In the genomic region with DNA sequence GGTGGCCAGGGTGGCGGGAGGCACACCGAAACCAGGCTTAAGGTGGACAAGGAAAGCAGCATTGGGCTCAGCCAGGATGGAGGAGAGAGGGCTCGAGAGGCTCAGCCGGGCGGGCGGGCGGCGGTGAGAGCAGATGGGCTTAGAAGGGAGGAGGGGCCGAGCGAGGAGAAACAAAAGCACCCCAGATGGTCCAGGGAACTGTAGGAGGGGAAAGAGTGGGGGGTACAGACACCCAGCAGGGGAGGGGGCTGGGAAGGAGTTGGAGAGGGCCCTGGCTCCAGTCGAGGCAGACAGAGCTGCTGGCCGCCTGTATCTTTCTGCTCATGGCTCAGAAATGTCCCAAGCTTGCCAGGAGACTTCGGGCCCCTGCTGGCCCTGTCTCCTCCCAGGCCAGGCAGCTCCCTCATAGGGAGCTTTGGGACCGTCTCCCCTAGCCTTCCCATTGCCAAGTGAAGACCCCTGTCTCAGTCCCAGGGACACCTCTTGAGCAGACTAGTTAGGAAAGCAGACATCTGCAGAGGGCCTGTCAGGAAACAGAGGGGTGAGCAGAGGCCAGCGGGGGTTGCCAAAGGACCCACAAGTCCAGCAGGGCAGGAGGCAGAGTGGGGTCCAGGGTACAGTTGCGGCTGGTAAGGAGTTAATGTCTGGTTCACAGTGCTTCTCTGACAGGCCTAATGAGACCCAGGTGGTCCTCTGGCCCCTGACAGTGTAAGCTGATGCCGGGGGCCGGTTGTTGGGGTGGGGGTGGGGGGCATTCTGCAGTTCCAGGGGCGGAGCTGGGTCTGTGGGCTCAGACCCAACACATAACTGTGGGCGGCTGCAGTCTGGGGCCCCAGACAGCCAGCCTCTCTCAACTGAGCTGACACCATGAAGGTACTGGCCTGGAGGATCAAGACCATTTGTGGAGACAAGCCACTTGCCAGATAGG, we compare ENCODE assay signal across 8 mouse cellular contexts. TPM values are rescaled to one million over a fixed set of nuclear protein-coding genes. Genes with fewer than 3 reads are reported as not detected.
DNase-seq lines count a peak whose midpoint lies in the region; ATAC-seq and TF ChIP-seq lines count a peak whose summit lies in the region.

Mfap4 (plus strand) TSS at position 819 of the 928 bp plus-strand sequence.

- 7% methylated on average over 20 of the region's 20 CpGs for WGBS in forebrain, embryonic 13.5 days
- WGBS in midbrain, embryonic 16.5 days = 8% methylated on average over 20 of the region's 20 CpGs

- peak within 1 kb of the TSS; percentile 60 for H3K9ac ChIP-seq in forebrain, embryonic 13.5 days
- H3K9ac ChIP-seq in midbrain, embryonic 16.5 days (ENCODE audit: low read depth, low read length) = peak within 1 kb of the TSS; percentile 38; the same call in 1 of the 2 replicates

- H3K4me1 ChIP-seq in E14TG2a.4 (replicated peaks; ENCODE audit: low read depth, low read length) = peaks cover 74% of the 10 kb centered on the region
- H3K4me1 ChIP-seq in forebrain, embryonic 13.5 days = peaks cover 57% of the 10 kb centered on the region
- peaks cover 3% of the 10 kb centered on the region; the same call in 1 of the 2 replicates for H3K4me1 ChIP-seq in midbrain, embryonic 16.5 days (ENCODE audit: control insufficient read depth, insufficient read depth, low read length)

- H3K27me3 ChIP-seq in E14TG2a.4 (ENCODE audit: insufficient read depth, low read length) = peaks cover 17% of the 10 kb centered on the region
- no peaks in the 10 kb centered on the region for H3K27me3 ChIP-seq in forebrain, embryonic 13.5 days
- no peaks in the 10 kb centered on the region for H3K27me3 ChIP-seq in midbrain, embryonic 16.5 days (ENCODE audit: control insufficient read depth, insufficient read depth, low read depth, low read length)

- H3K4me3 ChIP-seq in E14TG2a.4 (replicated peaks; ENCODE audit: low read length) = peak within 1 kb of the TSS; percentile 60
- H3K4me3 ChIP-seq in forebrain, embryonic 13.5 days = peak within 1 kb of the TSS; percentile 28
- no peak within 1 kb of the TSS for H3K4me3 ChIP-seq in midbrain, embryonic 16.5 days (ENCODE audit: low read depth, low read length)

- peaks cover 23% of the 10 kb centered on the region for H3K36me3 ChIP-seq in E14TG2a.4 (ENCODE audit: insufficient read depth, low read length)
- H3K36me3 ChIP-seq in forebrain, embryonic 13.5 days (ENCODE audit: poor library complexity, severe bottlenecking) = peaks cover 29% of the 10 kb centered on the region
- peaks cover 12% of the 10 kb centered on the region for H3K36me3 ChIP-seq in midbrain, embryonic 16.5 days (ENCODE audit: control insufficient read depth, insufficient read depth, low read length)

- H3K9me3 ChIP-seq in E14TG2a.4 (ENCODE audit: low read length) = no peaks in the 10 kb centered on the region
- no peaks in the 10 kb centered on the region for H3K9me3 ChIP-seq in forebrain, embryonic 13.5 days (replicated peaks)
- no peaks in the 10 kb centered on the region for H3K9me3 ChIP-seq in midbrain, embryonic 16.5 days (replicated peaks; ENCODE audit: control insufficient read depth, low read length, poor library complexity, severe bottlenecking)

- DNase-seq in brain, embryonic 18.5 days (ENCODE audit: low read depth, low spot score) = peak; percentile 74
- DNase-seq in heart, postnatal 25 days (ENCODE audit: low spot score) = peak; percentile 49
- DNase-seq in left cerebral cortex, postnatal 14 days (ENCODE audit: low spot score in 2 of 2) = peak; percentile 59 to 71
- no peak for DNase-seq in ovary, postnatal 14 days (ENCODE audit: low spot score)

- intact Hi-C loops in heart, postnatal 25 days (cut with DNase I) = no loop called here
- intact Hi-C loops in left cerebral cortex, postnatal 14 days (cut with DNase I) = no loop called here

- peak within 1 kb of the TSS; percentile 57 for H3K4me2 ChIP-seq in forebrain, embryonic 13.5 days
- no peak within 1 kb of the TSS; the same call in 1 of the 2 replicates for H3K4me2 ChIP-seq in midbrain, embryonic 16.5 days (ENCODE audit: low read length)

- peak; percentile 89 for ATAC-seq in forebrain, embryonic 13.5 days
- peak; percentile 46 for ATAC-seq in midbrain, embryonic 16.5 days
- no peak for ATAC-seq in granulocyte monocyte progenitor cell, adult 5-6 weeks (replicated peaks; ENCODE audit: poor library complexity, severe bottlenecking)

- peak within 1 kb of the TSS; percentile 99 for H3K27ac ChIP-seq in forebrain, embryonic 13.5 days
- peak within 1 kb of the TSS; percentile 64 for H3K27ac ChIP-seq in midbrain, embryonic 16.5 days (ENCODE audit: low read length)

- TF ChIP-seq CTCF in E14TG2a.4 (conservative IDR thresholded peaks at IDR 0.05; ENCODE audit: low read length) = no peak

RNA-seq across cellular contexts. Expression of gene Mfap4, which starts in this region (rescaled TPM):
- polyA plus RNA-seq in forebrain, embryonic 13.5 days (2015; fragmentation: Nextera tagmentation; extraction: Ambion mirVana) = 56.9 and 57.1 TPM in 2 replicates
- total RNA-seq in heart, postnatal 25 days (2021) = 10 to 100 TPM; 43.3 to 50.0 TPM
- total RNA-seq in left cerebral cortex, postnatal 14 days (2021) = 10 to 100 TPM; 11.1 to 11.6 TPM
- polyA plus RNA-seq in midbrain, embryonic 16.5 days (2015; fragmentation: Nextera tagmentation; extraction: Ambion mirVana) = 16.2 and 18.0 TPM in 2 replicates
- not detected in 2 replicates for total RNA-seq in granulocyte monocyte progenitor cell, adult 5-6 weeks (2014; fragmentation: Nextera tagmentation)
- total RNA-seq in granulocyte monocyte progenitor cell, adult 5-6 weeks (2017) = not detected in 2 replicates

Comparison
In these comparisons a context has a peak if more than half of its experiments do, and no peak if none do; other contexts are left out.
1. RNA of gene Mfap4 (total RNA-seq): 43.3 to 50.0 TPM in heart, postnatal 25 days and 11.1 to 11.6 TPM in left cerebral cortex, postnatal 14 days; not detected in granulocyte monocyte progenitor cell, adult 5-6 weeks; every median in the first group is over 10 times any median in the second.